ENCODE assay signal across 14 mouse cellular contexts in the genomic region with DNA sequence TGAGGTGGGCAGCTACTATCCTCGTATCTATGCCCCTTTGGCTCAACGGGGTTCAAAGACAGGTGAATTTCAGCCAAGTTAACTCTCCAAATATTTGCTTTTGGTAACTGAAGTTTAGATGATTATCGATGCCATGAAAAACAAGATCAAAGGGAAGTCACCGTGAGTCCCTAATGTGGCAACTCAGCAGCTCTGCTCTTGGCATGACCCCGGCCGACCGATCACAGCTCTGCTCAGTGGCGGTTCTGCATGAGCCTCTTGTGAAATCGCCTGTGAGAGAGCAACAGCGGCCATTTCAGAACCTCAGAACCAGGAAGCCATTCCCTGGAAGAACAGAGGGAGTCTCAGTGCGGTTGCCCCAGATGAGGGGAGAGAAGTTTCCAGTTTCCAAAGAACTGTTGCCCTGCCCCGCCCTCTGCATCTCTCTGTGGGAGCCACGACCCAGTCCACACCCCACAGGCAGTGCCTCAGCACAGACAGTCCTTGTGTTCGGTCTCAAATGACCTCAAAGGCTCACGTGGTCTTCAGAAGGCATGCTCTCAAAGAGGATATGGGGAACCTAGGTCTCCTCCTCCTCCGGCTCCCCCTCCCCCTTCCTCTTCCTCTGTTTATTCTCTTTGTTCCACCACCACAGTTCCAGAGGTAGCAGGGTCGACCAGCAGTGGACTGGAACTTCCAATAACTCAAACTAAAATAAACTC. TPM values are rescaled to one million over a fixed set of nuclear protein-coding genes. Genes with fewer than 3 reads are reported as not detected.
DNase-seq lines count a peak whose midpoint lies in the region; ATAC-seq and TF ChIP-seq lines count a peak whose summit lies in the region.
"Had no signal": no experiment of that assay in that cellular context is flagged by ENCODE, and none has a peak within 500 bp of the region (broad histone marks: within the 10 kb centered on the region; RNA-seq: fewer than 3 reads in every experiment).

No protein-coding gene starts in this region.

- 63% methylated on average over 17 of the region's 17 CpGs for WGBS in hindbrain, embryonic 10.5 days
- 63% methylated on average over 17 of the region's 17 CpGs for WGBS in hindbrain, embryonic 12.5 days
- 61% methylated on average over 17 of the region's 17 CpGs for WGBS in limb, embryonic 15.5 days
- WGBS in stomach, postnatal 0 days = 46% methylated on average over 17 of the region's 17 CpGs
- WGBS in forebrain, embryonic 12.5 days = 78% methylated on average over 17 of the region's 17 CpGs

- no peaks in the 10 kb centered on the region for H3K9me3 ChIP-seq in hindbrain, embryonic 10.5 days
- no peaks in the 10 kb centered on the region for H3K9me3 ChIP-seq in hindbrain, embryonic 12.5 days (replicated peaks)
- no peaks in the 10 kb centered on the region for H3K9me3 ChIP-seq in limb, embryonic 15.5 days
- H3K9me3 ChIP-seq in stomach, postnatal 0 days (ENCODE audit: control insufficient read depth, low read length) = no peaks in the 10 kb centered on the region
- H3K9me3 ChIP-seq in forebrain, embryonic 12.5 days = no peaks in the 10 kb centered on the region
- H3K9me3 ChIP-seq: hindbrain, embryonic 13.5 days had no signal

- TF ChIP-seq EP300 in stomach, postnatal 0 days (optimal IDR thresholded peaks at IDR 0.05) = no peak

- TF ChIP-seq POLR2A in testis, adult 2 months (IDR thresholded peaks at IDR 0.05; ENCODE audit: control insufficient read depth, low read depth, low read length) = no peak

- no peak overlapping the region for H3K4me3 ChIP-seq in hindbrain, embryonic 10.5 days
- H3K4me3 ChIP-seq in hindbrain, embryonic 12.5 days = no peak overlapping the region
- peak overlapping the region; percentile 35 for H3K4me3 ChIP-seq in testis, adult 2 months (ENCODE audit: control insufficient read depth, low read depth, low read length)
- H3K4me3 ChIP-seq in limb, embryonic 15.5 days = no peak overlapping the region
- H3K4me3 ChIP-seq in stomach, postnatal 0 days (ENCODE audit: low read depth, low read length) = no peak overlapping the region
- H3K4me3 ChIP-seq in forebrain, embryonic 12.5 days (replicated peaks) = no peak overlapping the region
- H3K4me3 ChIP-seq: hindbrain, embryonic 13.5 days had no signal

- H3K27me3 ChIP-seq in hindbrain, embryonic 10.5 days (ENCODE audit: insufficient read depth, poor library complexity, severe bottlenecking) = no peaks in the 10 kb centered on the region
- no peaks in the 10 kb centered on the region for H3K27me3 ChIP-seq in hindbrain, embryonic 12.5 days
- H3K27me3 ChIP-seq in testis, adult 2 months (ENCODE audit: control insufficient read depth, insufficient read depth, low read length) = no peaks in the 10 kb centered on the region
- H3K27me3 ChIP-seq in limb, embryonic 15.5 days = no peaks in the 10 kb centered on the region
- no peaks in the 10 kb centered on the region for H3K27me3 ChIP-seq in stomach, postnatal 0 days (ENCODE audit: control insufficient read depth, insufficient read depth, low read length)
- no peaks in the 10 kb centered on the region for H3K27me3 ChIP-seq in forebrain, embryonic 12.5 days
- H3K27me3 ChIP-seq: hindbrain, embryonic 13.5 days had no signal

- peaks cover 16% of the 10 kb centered on the region for H3K4me1 ChIP-seq in hindbrain, embryonic 10.5 days (replicated peaks)
- H3K4me1 ChIP-seq in hindbrain, embryonic 12.5 days = peaks cover 5% of the 10 kb centered on the region; the same call in 1 of the 2 replicates
- peaks cover 8% of the 10 kb centered on the region for H3K4me1 ChIP-seq in testis, adult 2 months (ENCODE audit: control insufficient read depth, insufficient read depth, low read length)
- 0 out of 2 replicates have a peak, but pooled peaks cover 19% of the 10 kb centered on the region for H3K4me1 ChIP-seq in limb, embryonic 15.5 days
- no peaks in the 10 kb centered on the region for H3K4me1 ChIP-seq in stomach, postnatal 0 days (replicated peaks; ENCODE audit: control insufficient read depth, insufficient read depth)
- no peaks in the 10 kb centered on the region for H3K4me1 ChIP-seq in forebrain, embryonic 12.5 days
- H3K4me1 ChIP-seq: hindbrain, embryonic 13.5 days had no signal

- no peak for TF ChIP-seq CTCF in testis, adult 2 months (IDR thresholded peaks at IDR 0.05; ENCODE audit: control insufficient read depth, insufficient read depth, insufficient replicate concordance, low read depth, low read length)
- TF ChIP-seq CTCF in stomach, postnatal 0 days (IDR thresholded peaks at IDR 0.05; ENCODE audit: low read depth) = no peak

- DNase-seq in hindbrain, embryonic 10.5 days (ENCODE audit: low spot score) = no peak
- DNase-seq in testis, postnatal 14 days (ENCODE audit: low spot score) = no peak
- no peak for DNase-seq in stomach, postnatal 0 days (ENCODE audit: low spot score)
- DNase-seq in right cerebral cortex, postnatal 36 days (ENCODE audit: low spot score in 2 of 2) = no peak
- DNase-seq: forebrain, postnatal 0 days; gastrocnemius, postnatal 14 days; kidney, adult 11 months; lung, adult 18-20 months had no signal

- no peaks in the 10 kb centered on the region for H3K36me3 ChIP-seq in hindbrain, embryonic 10.5 days
- no peaks in the 10 kb centered on the region for H3K36me3 ChIP-seq in hindbrain, embryonic 12.5 days
- no peaks in the 10 kb centered on the region for H3K36me3 ChIP-seq in testis, adult 2 months (ENCODE audit: control insufficient read depth, insufficient read depth, low read length)
- no peaks in the 10 kb centered on the region for H3K36me3 ChIP-seq in limb, embryonic 15.5 days
- H3K36me3 ChIP-seq in stomach, postnatal 0 days (ENCODE audit: control insufficient read depth, insufficient read depth, low read length) = no peaks in the 10 kb centered on the region
- H3K36me3 ChIP-seq in forebrain, embryonic 12.5 days (replicated peaks) = no peaks in the 10 kb centered on the region
- H3K36me3 ChIP-seq: hindbrain, embryonic 13.5 days had no signal

- no peak for ATAC-seq in hindbrain, embryonic 12.5 days (ENCODE audit: low FRiP score)
- ATAC-seq in limb, embryonic 15.5 days (ENCODE audit: insufficient number of reproducible peaks, low FRiP score, low TSS enrichment, low read depth) = no peak; the same call in 1 of the 2 replicates
- ATAC-seq in stomach, postnatal 0 days (ENCODE audit: low FRiP score, low TSS enrichment) = 0 out of 2 replicates have a peak, but pooled peaks have one; percentile 45
- ATAC-seq in forebrain, embryonic 12.5 days (ENCODE audit: low FRiP score) = no peak
- ATAC-seq: CD4-positive, CD25-positive, alpha-beta regulatory T cell, adult 4 months; forebrain, postnatal 0 days had no signal

- no peak overlapping the region for H3K4me2 ChIP-seq in hindbrain, embryonic 12.5 days (replicated peaks)
- no peak overlapping the region for H3K4me2 ChIP-seq in limb, embryonic 15.5 days
- no peak overlapping the region; the same call in 1 of the 2 replicates for H3K4me2 ChIP-seq in stomach, postnatal 0 days (replicated peaks; ENCODE audit: low read depth)
- H3K4me2 ChIP-seq in forebrain, embryonic 12.5 days = no peak overlapping the region
- H3K4me2 ChIP-seq: hindbrain, embryonic 13.5 days had no signal

- peak overlapping the region; percentile 53 for H3K27ac ChIP-seq in hindbrain, embryonic 10.5 days
- no peak overlapping the region for H3K27ac ChIP-seq in hindbrain, embryonic 12.5 days
- no peak overlapping the region for H3K27ac ChIP-seq in testis, adult 2 months (ENCODE audit: control insufficient read depth, insufficient read depth, low read depth, low read length)
- H3K27ac ChIP-seq in limb, embryonic 15.5 days = peak overlapping the region; percentile 4; the same call in 1 of the 2 replicates
- H3K27ac ChIP-seq in stomach, postnatal 0 days (replicated peaks) = no peak overlapping the region
- no peak overlapping the region for H3K27ac ChIP-seq in forebrain, embryonic 12.5 days
- H3K27ac ChIP-seq: hindbrain, embryonic 13.5 days had no signal

- no peak overlapping the region for H3K9ac ChIP-seq in hindbrain, embryonic 12.5 days
- H3K9ac ChIP-seq in limb, embryonic 15.5 days = no peak overlapping the region
- no peak overlapping the region for H3K9ac ChIP-seq in stomach, postnatal 0 days (ENCODE audit: low read length)
- H3K9ac ChIP-seq in forebrain, embryonic 12.5 days = no peak overlapping the region
- H3K9ac ChIP-seq: forebrain, postnatal 0 days; hindbrain, embryonic 13.5 days had no signal

RNA-seq across cellular contexts. Expression of gene Foxc1, which starts 27.0 kb away (rescaled TPM):
- 2.9 and 3.7 TPM in 2 replicates for polyA plus RNA-seq in hindbrain, embryonic 10.5 days (2016; fragmentation: Nextera tagmentation; extraction: Ambion mirVana)
- polyA plus RNA-seq in hindbrain, embryonic 12.5 days (2016; fragmentation: Nextera tagmentation; extraction: Ambion mirVana) = 11.0 and 11.5 TPM in 2 replicates
- polyA plus RNA-seq in testis, adult 2 months (2012; rRNA removed) = 0.14 and 0.16 TPM in 2 replicates
- 2.0 and 3.1 TPM in 2 replicates for polyA plus RNA-seq in limb, embryonic 15.5 days (2015; fragmentation: Nextera tagmentation; extraction: Ambion mirVana)
- 0.13 and 0.15 TPM in 2 replicates for polyA plus RNA-seq in stomach, postnatal 0 days (2015; fragmentation: Nextera tagmentation; extraction: Ambion mirVana)
- polyA plus RNA-seq in forebrain, embryonic 12.5 days (2016; fragmentation: Nextera tagmentation; extraction: Ambion mirVana) = 2.7 and 5.0 TPM in 2 replicates
- polyA plus RNA-seq: CD4-positive, CD25-positive, alpha-beta regulatory T cell, adult 4 months had no signal

Comparison
In these comparisons a context has a peak if more than half of its experiments do, and no peak if none do; other contexts are left out.
1. H3K27ac ChIP-seq: peak in hindbrain, embryonic 10.5 days (single experiment) and limb, embryonic 15.5 days (single experiment); none in hindbrain, embryonic 12.5 days (single experiment), testis, adult 2 months (single experiment), stomach, postnatal 0 days (single experiment) and forebrain, embryonic 12.5 days (single experiment).